Mouse (Mus musculus) liver, postnatal 0 days (tissue): ENCODE measurements at regions not wholly inside any gene's neighbourhood (a gene's known extent, or its start where the extent isn't known, plus 50 kb on each side); places are given as distances from the start of the nearest gene placed in this dataset.

Experiments used
- CTCF ChIP-seq: sonication (generic); IDR thresholded peaks from 2 replicates; pipeline ENCODE4 v1.5.1; 2016; ENCODE audit warnings: antibody characterized with exemption, low read depth
- EP300 ChIP-seq: IDR thresholded peaks from 2 replicates; pipeline ENCODE4 v1.6.1; 2016; ENCODE audit warnings: antibody characterized with exemption, low read depth, mild to moderate bottlenecking

GRCm38 (mm10) chr12:115647599-115647998 is 399.9 kb upstream of the Zfp386 start:
- TF ChIP-seq EP300 (no peak), CTCF (no peak)
